Mouse (Mus musculus): ENCODE results near the gene Cidec.

DNA sequence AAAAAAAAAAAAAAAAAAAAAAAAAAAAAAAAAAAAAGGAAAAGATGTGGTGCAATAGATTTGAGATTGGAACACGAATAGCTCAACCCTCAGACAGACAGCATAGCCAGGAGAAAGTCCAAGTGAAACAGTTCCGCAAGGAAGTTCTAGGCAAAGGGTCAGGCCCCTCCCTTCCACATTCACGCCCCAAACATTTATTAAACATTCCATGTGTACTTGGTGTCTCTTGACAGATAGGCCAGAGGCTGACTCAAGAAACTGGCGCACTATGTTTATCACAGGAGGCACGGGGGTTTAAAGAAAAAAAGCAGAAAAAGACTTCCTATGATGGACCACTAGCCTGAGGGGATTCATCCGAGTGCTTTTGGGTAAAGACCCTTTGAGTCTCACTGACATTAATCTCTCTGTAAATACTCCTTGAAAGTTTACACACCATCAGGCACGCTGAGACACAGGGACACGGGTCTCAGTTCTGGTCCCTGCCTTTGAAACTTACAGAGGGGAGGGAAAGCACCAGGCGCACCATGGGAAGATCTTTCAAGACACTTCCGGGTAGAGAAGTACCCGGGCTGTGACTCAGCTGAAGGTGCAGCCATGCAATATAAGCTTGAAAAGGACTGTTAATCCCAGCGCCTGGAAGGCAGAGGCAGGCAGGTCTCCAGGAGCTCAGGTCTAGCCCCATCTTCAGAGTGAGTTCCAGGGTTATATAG lies 3.3 kb upstream of the Cidec start:
- TF ChIP-seq POLR2A (IDR thresholded peaks at IDR 0.05; ENCODE audit: low read depth, low read length) (no peak), CTCF (conservative IDR thresholded peaks at IDR 0.05; ENCODE audit: insufficient read depth, insufficient read length, low read depth, low read length) (no peak)

All from kidney, adult 2 months (tissue).